22 mouse cellular contexts compared by ENCODE assay signal in genomic region chr1:68542942-68543341, GRCm38 (mm10).
DNase-seq lines count a peak whose midpoint lies in the region; ATAC-seq and TF ChIP-seq lines count a peak whose summit lies in the region.
"Had no signal": no experiment of that assay in that cellular context is flagged by ENCODE, and none has a peak within 500 bp of the region (broad histone marks: within the 10 kb centered on the region; RNA-seq: fewer than 3 reads in every experiment).

No protein-coding gene starts in this region.

- H3K9ac ChIP-seq in intestine, embryonic 15.5 days, result no peak overlapping the region
- no peak overlapping the region for H3K9ac ChIP-seq in intestine, embryonic 16.5 days (ENCODE audit: low read depth, low read length)
- H3K9ac ChIP-seq in intestine, postnatal 0 days (ENCODE audit: low read depth, low read length), result no peak overlapping the region

- no peaks in the 10 kb centered on the region for H3K4me1 ChIP-seq in intestine, embryonic 15.5 days (replicated peaks)
- H3K4me1 ChIP-seq in intestine, embryonic 16.5 days (ENCODE audit: control insufficient read depth, insufficient read depth, low read length), result no peaks in the 10 kb centered on the region
- H3K4me1 ChIP-seq in intestine, postnatal 0 days (replicated peaks; ENCODE audit: control insufficient read depth, insufficient read depth, low read length), result no peaks in the 10 kb centered on the region

- no peaks in the 10 kb centered on the region for H3K27me3 ChIP-seq in intestine, embryonic 15.5 days (replicated peaks)
- H3K27me3 ChIP-seq in intestine, embryonic 16.5 days (replicated peaks; ENCODE audit: control insufficient read depth, insufficient read depth, low read length), result no peaks in the 10 kb centered on the region
- H3K27me3 ChIP-seq in intestine, postnatal 0 days (replicated peaks; ENCODE audit: control insufficient read depth, insufficient read depth, low read length), result no peaks in the 10 kb centered on the region
- H3K27me3 ChIP-seq: CH12.LX, Patski had no signal

- H3K9me3 ChIP-seq in intestine, embryonic 15.5 days, result no peaks in the 10 kb centered on the region
- no peaks in the 10 kb centered on the region for H3K9me3 ChIP-seq in intestine, embryonic 16.5 days (ENCODE audit: control insufficient read depth, low read length)
- H3K9me3 ChIP-seq in intestine, postnatal 0 days (ENCODE audit: control insufficient read depth), result no peaks in the 10 kb centered on the region
- H3K9me3 ChIP-seq: G1E had no signal

- H3K4me2 ChIP-seq in intestine, embryonic 15.5 days (replicated peaks), result no peak overlapping the region
- no peak overlapping the region for H3K4me2 ChIP-seq in intestine, embryonic 16.5 days (ENCODE audit: low read depth, low read length)
- no peak overlapping the region for H3K4me2 ChIP-seq in intestine, postnatal 0 days (replicated peaks; ENCODE audit: low read depth)

- TF ChIP-seq CTCF in intestine, postnatal 0 days (IDR thresholded peaks at IDR 0.05; ENCODE audit: low read depth), result no peak

- WGBS in intestine, embryonic 15.5 days, result 62% methylated on average over 4 of the region's 4 CpGs
- WGBS in intestine, embryonic 16.5 days, result 59% methylated on average over 4 of the region's 4 CpGs
- WGBS in intestine, postnatal 0 days, result 42% methylated on average over 4 of the region's 4 CpGs
- 33% methylated on average over 4 of the region's 4 CpGs for WGBS in large intestine, adult 2 months

- H3K4me3 ChIP-seq in intestine, embryonic 15.5 days (replicated peaks), result no peak overlapping the region
- H3K4me3 ChIP-seq in intestine, embryonic 16.5 days (ENCODE audit: low read length), result no peak overlapping the region
- H3K4me3 ChIP-seq in intestine, postnatal 0 days (ENCODE audit: low read depth, low read length), result no peak overlapping the region

- peak; percentile 95 for ATAC-seq in intestine, embryonic 15.5 days
- ATAC-seq in intestine, embryonic 16.5 days, result peak; percentile 99
- peak; percentile 67; the same call in 1 of the 2 replicates for ATAC-seq in intestine, postnatal 0 days
- ATAC-seq: activated CD4-positive, CD25-positive, alpha-beta regulatory T cell, adult 4 months; CD4-positive, CD25-positive, alpha-beta regulatory T cell, adult 4 months; Patski had no signal

- no peak overlapping the region for H3K27ac ChIP-seq in intestine, embryonic 15.5 days
- no peak overlapping the region for H3K27ac ChIP-seq in intestine, embryonic 16.5 days (ENCODE audit: low read length)
- no peak overlapping the region for H3K27ac ChIP-seq in intestine, postnatal 0 days (ENCODE audit: low read depth, low read length)

- H3K36me3 ChIP-seq in intestine, embryonic 15.5 days, result no peaks in the 10 kb centered on the region
- no peaks in the 10 kb centered on the region for H3K36me3 ChIP-seq in intestine, embryonic 16.5 days (ENCODE audit: control insufficient read depth, insufficient read depth, low read length)
- H3K36me3 ChIP-seq in intestine, postnatal 0 days (ENCODE audit: control insufficient read depth, insufficient read depth), result no peaks in the 10 kb centered on the region
- H3K36me3 ChIP-seq: G1E had no signal

- DNase-seq in large intestine, adult 2 months (ENCODE audit: low read depth, low spot score), result peak; percentile 29
- no peak for DNase-seq in layer of hippocampus, adult 8-10 months (ENCODE audit: low spot score in 2 of 2)
- DNase-seq in layer of hippocampus, postnatal 36 days, result no peak
- DNase-seq in thymus, postnatal 0 days (ENCODE audit: low spot score), result no peak
- no peak for DNase-seq in cerebellum, postnatal 25 days
- DNase-seq: adrenal gland, adult 2 months; adrenal gland, adult 8-10 months; adrenal gland, postnatal 10 days; adrenal gland, postnatal 14 days; adrenal gland, postnatal 25 days; adrenal gland, postnatal 36 days; B cell, adult 2 months; cerebellum, adult 11 months; cerebellum, adult 11-12 months had no signal
